8 mouse cellular contexts compared by ENCODE assay signal in genomic region chr2:157203026-157203425, GRCm38 (mm10). TPM values are rescaled to one million over a fixed set of nuclear protein-coding genes. Genes with fewer than 3 reads are reported as not detected.
DNase-seq lines count a peak whose midpoint lies in the region; ATAC-seq and TF ChIP-seq lines count a peak whose summit lies in the region.

No protein-coding gene starts in this region.

- TF ChIP-seq CTCF in kidney, postnatal 0 days (IDR thresholded peaks at IDR 0.05; ENCODE audit: low read depth): no peak

- ATAC-seq in kidney, postnatal 0 days (replicated peaks; ENCODE audit: low FRiP score, low read depth): no peak
- ATAC-seq in forebrain, embryonic 16.5 days: no peak
- no peak for ATAC-seq in liver, embryonic 12.5 days
- ATAC-seq in stomach, embryonic 14.5 days (ENCODE audit: insufficient number of reproducible peaks, insufficient read depth, low FRiP score, low read depth): no peak

- DNase-seq in kidney, postnatal 0 days (ENCODE audit: low spot score): no peak
- DNase-seq in kidney, adult 11 months: no peak
- no peak for DNase-seq in adrenal gland, postnatal 36 days
- no peak for DNase-seq in ovary, postnatal 10 days (ENCODE audit: low spot score)
- DNase-seq in cerebellum, postnatal 4 days (ENCODE audit: low spot score in 2 of 2): no peak

- no peaks in the 10 kb centered on the region for H3K4me1 ChIP-seq in kidney, postnatal 0 days (replicated peaks; ENCODE audit: insufficient read depth, low read length)
- peaks cover 7% of the 10 kb centered on the region for H3K4me1 ChIP-seq in forebrain, embryonic 16.5 days (replicated peaks; ENCODE audit: control insufficient read depth, insufficient read depth, low read length)
- H3K4me1 ChIP-seq in liver, embryonic 12.5 days: peaks cover 27% of the 10 kb centered on the region
- H3K4me1 ChIP-seq in stomach, embryonic 14.5 days (ENCODE audit: control insufficient read depth, insufficient read depth, low read length): no peaks in the 10 kb centered on the region

- H3K27me3 ChIP-seq in kidney, postnatal 0 days (ENCODE audit: insufficient read depth, low read length): no peaks in the 10 kb centered on the region
- no peaks in the 10 kb centered on the region for H3K27me3 ChIP-seq in forebrain, embryonic 16.5 days (replicated peaks; ENCODE audit: control insufficient read depth, insufficient read depth, low read length)
- no peaks in the 10 kb centered on the region for H3K27me3 ChIP-seq in liver, embryonic 12.5 days (replicated peaks)
- H3K27me3 ChIP-seq in stomach, embryonic 14.5 days (ENCODE audit: control insufficient read depth, insufficient read depth, low read length): no peaks in the 10 kb centered on the region

- no peak overlapping the region for H3K9ac ChIP-seq in kidney, postnatal 0 days (ENCODE audit: low read depth, low read length)
- H3K9ac ChIP-seq in forebrain, embryonic 16.5 days (replicated peaks; ENCODE audit: low read depth, low read length): no peak overlapping the region
- H3K9ac ChIP-seq in liver, embryonic 12.5 days: peak overlapping the region; percentile 95
- peak overlapping the region; percentile 67; the same call in 1 of the 2 replicates for H3K9ac ChIP-seq in stomach, embryonic 14.5 days (replicated peaks; ENCODE audit: low read depth, low read length)

- H3K4me3 ChIP-seq in kidney, postnatal 0 days (replicated peaks; ENCODE audit: low read depth, low read length): no peak overlapping the region
- H3K4me3 ChIP-seq in forebrain, embryonic 16.5 days (replicated peaks; ENCODE audit: low read length): peak overlapping the region; percentile 8; the same call in 1 of the 2 replicates
- peak overlapping the region; percentile 92 for H3K4me3 ChIP-seq in liver, embryonic 12.5 days
- peak overlapping the region; percentile 66; the same call in 1 of the 2 replicates for H3K4me3 ChIP-seq in stomach, embryonic 14.5 days (ENCODE audit: low read depth, low read length)

- H3K27ac ChIP-seq in kidney, postnatal 0 days: no peak overlapping the region
- no peak overlapping the region for H3K27ac ChIP-seq in forebrain, embryonic 16.5 days (ENCODE audit: low read length)
- no peak overlapping the region for H3K27ac ChIP-seq in liver, embryonic 12.5 days
- H3K27ac ChIP-seq in stomach, embryonic 14.5 days (ENCODE audit: low read length): no peak overlapping the region

- H3K4me2 ChIP-seq in kidney, postnatal 0 days (ENCODE audit: low read length): peak overlapping the region; percentile 84
- H3K4me2 ChIP-seq in forebrain, embryonic 16.5 days (ENCODE audit: low read length): peak overlapping the region; percentile 68
- H3K4me2 ChIP-seq in liver, embryonic 12.5 days: peak overlapping the region; percentile 82
- H3K4me2 ChIP-seq in stomach, embryonic 14.5 days (replicated peaks; ENCODE audit: low read depth, low read length): peak overlapping the region; percentile 48

- H3K9me3 ChIP-seq in kidney, postnatal 0 days (replicated peaks; ENCODE audit: low read length): no peaks in the 10 kb centered on the region
- no peaks in the 10 kb centered on the region for H3K9me3 ChIP-seq in forebrain, embryonic 16.5 days (ENCODE audit: control insufficient read depth, low read length)
- no peaks in the 10 kb centered on the region for H3K9me3 ChIP-seq in liver, embryonic 12.5 days (replicated peaks)
- H3K9me3 ChIP-seq in stomach, embryonic 14.5 days (ENCODE audit: control insufficient read depth, low read depth, low read length): no peaks in the 10 kb centered on the region

- H3K36me3 ChIP-seq in kidney, postnatal 0 days (ENCODE audit: insufficient read depth, low read length): no peaks in the 10 kb centered on the region
- peaks cover 3% of the 10 kb centered on the region for H3K36me3 ChIP-seq in forebrain, embryonic 16.5 days (ENCODE audit: control insufficient read depth, insufficient read depth)
- H3K36me3 ChIP-seq in liver, embryonic 12.5 days: peaks cover 36% of the 10 kb centered on the region
- peaks cover 9% of the 10 kb centered on the region for H3K36me3 ChIP-seq in stomach, embryonic 14.5 days (ENCODE audit: control insufficient read depth, insufficient read depth, low read length)

RNA-seq across cellular contexts. Expression of gene Rbl1, which starts 1.3 kb away (rescaled TPM):
- polyA plus RNA-seq in kidney, postnatal 0 days (2015; fragmentation: Nextera tagmentation; extraction: Ambion mirVana): 15.6 and 16.7 TPM in 2 replicates
- polyA plus RNA-seq in forebrain, embryonic 16.5 days (2015; fragmentation: Nextera tagmentation; extraction: Ambion mirVana): 10.1 and 11.1 TPM in 2 replicates
- polyA plus RNA-seq in liver, embryonic 12.5 days (2016; fragmentation: Nextera tagmentation; extraction: Ambion mirVana): 27.9 and 31.0 TPM in 2 replicates
- polyA plus RNA-seq in stomach, embryonic 14.5 days (2014; fragmentation: Nextera tagmentation; extraction: Ambion mirVana): 30.5 and 30.7 TPM in 2 replicates
- 1 to 10 TPM; 5.7 to 5.9 TPM for total RNA-seq in adrenal gland, postnatal 36 days (2021)

Comparison
In these comparisons a context has a peak if more than half of its experiments do, and no peak if none do; other contexts are left out.
1. H3K9ac ChIP-seq: peak in liver, embryonic 12.5 days (single experiment) and stomach, embryonic 14.5 days (single experiment); none in kidney, postnatal 0 days (single experiment) and forebrain, embryonic 16.5 days (single experiment).
2. Peak in every context shown above with its lines, with median percentiles within 50 percentile points of each other: H3K4me2 ChIP-seq.